Mouse (Mus musculus): ENCODE measurements at regions not wholly inside any gene's neighbourhood (a gene's known extent, or its start where the extent isn't known, plus 50 kb on each side); places are given as distances from the start of the nearest gene placed in this dataset.

GRCm38 (mm10) chr15:51392449-51393405 is 2492.0 kb upstream of the Gm7489 start:
- DNase-seq (ENCODE audit: low spot score in 2 of 2), result no peak

GRCm38 (mm10) chr15:51395961-51396360 is 2488.7 kb upstream of the Gm7489 start:
- DNase-seq (ENCODE audit: low spot score in 2 of 2), result no peak

GRCm38 (mm10) chr15:51403581-51403980 is 2481.1 kb upstream of the Gm7489 start:
- no peak for DNase-seq (ENCODE audit: low spot score in 2 of 2)

DNA sequence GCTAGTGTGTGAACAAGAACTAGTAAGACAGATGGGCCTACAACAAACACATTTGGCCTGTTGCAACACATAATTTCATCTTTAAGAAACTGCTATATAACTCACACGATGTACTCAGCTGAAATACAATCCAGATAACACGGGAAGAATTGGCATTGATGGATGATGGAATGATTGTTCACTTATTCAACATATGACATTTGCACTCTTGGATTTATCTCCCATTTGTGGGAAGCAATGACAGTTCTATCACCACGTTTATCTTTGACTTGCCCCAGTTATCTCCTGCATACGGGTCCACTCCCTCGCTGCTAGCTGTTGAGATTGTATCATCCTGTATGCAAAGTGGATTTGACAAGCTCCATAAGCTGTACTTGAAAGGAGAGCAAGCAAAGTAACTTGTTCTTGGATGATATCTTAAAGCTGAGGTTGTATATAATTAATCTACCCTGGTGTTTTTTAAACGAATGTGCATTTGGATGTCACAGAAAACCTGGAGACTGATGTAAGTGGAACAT is 2474.9 kb upstream of the Gm7489 start:
- no peak for DNase-seq (ENCODE audit: low spot score in 2 of 2)

GRCm38 (mm10) chr15:51411966-51412365 is 2472.7 kb upstream of the Gm7489 start:
- DNase-seq (ENCODE audit: low spot score in 2 of 2), result no peak

DNA sequence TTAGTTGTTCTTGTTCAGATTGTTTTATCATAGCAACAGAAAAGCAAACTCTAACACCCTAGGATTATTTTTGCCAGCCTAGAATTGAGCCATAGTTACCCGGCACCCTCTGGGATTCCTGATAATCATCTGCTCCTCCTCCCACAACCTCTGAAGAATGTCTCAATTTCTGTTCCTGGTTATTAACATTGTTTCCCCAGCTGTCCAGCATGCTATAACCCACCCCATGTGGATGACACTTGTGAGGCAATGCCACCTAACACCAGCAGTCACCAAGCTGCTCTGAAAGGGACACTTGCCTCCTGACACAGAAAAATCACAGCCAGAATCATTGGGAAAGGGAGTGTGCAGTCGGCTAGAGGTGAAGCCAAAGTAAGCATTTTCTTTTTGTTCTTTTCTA is 2442.1 kb upstream of the Gm7489 start:
- DNase-seq (ENCODE audit: low spot score in 2 of 2), result no peak

- no peak for DNase-seq (ENCODE audit: low spot score in 2 of 2)
These were observed 2414.8 kb upstream of the Gm7489 start for GRCm38 (mm10) chr15:51469895-51470294.

GRCm38 (mm10) chr15:51471143-51471542 is 2413.6 kb upstream of the Gm7489 start:
- DNase-seq (ENCODE audit: low spot score in 2 of 2), result no peak

DNA sequence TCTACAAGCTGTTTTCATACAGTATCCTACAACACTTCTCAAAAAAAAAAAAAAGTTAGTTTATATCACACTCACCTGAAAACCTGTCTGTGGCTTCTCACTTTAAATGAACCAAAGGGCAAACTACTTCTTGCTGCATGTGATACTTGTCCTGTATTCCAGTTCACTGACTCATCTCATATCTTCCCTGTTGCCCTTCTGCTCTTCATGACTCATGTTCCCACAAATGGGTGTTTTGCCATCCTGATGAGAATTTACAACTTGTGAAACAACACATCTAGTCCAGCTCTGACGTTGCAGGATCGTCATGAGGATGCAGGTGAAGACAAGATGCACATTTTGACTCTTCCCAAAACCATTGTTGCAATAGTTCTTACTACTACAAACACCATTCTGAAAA is 2412.7 kb upstream of the Gm7489 start:
- DNase-seq (ENCODE audit: low spot score in 2 of 2), result no peak

GRCm38 (mm10) chr15:51481856-51482255 is 2402.8 kb upstream of the Gm7489 start:
- DNase-seq (ENCODE audit: low spot score in 2 of 2), result no peak

GRCm38 (mm10) chr15:51484207-51484606 is 2400.5 kb upstream of the Gm7489 start:
- no peak for DNase-seq (ENCODE audit: low spot score in 2 of 2)

- no peak for DNase-seq (ENCODE audit: low spot score in 2 of 2)
These were observed 2399.2 kb upstream of the Gm7489 start for GRCm38 (mm10) chr15:51485554-51485953.

GRCm38 (mm10) chr15:51502058-51502741 is 2382.5 kb upstream of the Gm7489 start:
- DNase-seq (ENCODE audit: low spot score in 2 of 2), result no peak

DNA sequence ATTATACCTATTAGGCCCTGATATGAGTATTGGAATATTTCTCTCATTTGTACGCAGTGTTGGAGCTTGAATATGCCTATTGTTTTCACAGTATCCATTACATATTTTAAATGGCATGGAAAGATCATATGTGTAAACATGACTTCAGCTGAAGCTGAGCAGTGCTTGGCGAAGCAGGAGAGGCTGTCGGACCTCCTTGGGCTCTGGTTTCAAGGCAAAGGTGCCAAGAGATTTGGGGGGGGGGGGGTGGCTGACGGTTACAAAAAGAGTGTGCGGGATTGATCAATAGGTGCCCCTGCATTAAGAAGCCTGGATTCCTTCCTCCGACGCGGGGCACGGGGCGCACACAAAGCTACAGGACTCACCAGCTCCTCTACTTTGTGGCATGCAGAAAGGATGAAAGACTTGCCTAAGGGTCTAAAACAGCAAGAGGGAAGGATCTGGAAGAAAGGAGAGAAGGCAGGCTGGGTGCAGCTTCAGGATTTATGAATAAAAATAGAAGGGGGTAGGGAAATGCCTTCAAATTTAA is 2381.9 kb upstream of the Gm7489 start:
- no peak for DNase-seq (ENCODE audit: low spot score in 2 of 2)

DNA sequence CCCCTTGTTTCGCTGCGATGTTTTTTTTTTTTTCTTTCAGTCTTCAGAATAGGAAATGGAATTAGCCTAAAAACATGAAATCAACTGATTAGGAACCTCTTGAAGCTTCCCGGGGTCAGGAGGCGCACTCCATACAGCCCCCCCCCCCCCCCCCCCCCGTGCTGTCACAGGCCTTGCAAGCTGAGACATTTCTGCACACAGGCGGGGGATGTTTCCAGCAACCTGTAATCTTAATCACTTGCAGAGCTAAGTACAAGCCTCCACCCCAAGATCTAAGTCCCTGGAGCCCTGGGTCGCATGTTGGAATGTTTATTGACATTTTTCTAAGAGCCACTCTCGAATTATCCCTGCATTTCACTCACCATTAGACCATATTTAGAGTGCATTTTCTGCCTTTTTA is 2381.4 kb upstream of the Gm7489 start:
- DNase-seq (ENCODE audit: low spot score in 2 of 2), result no peak

DNA sequence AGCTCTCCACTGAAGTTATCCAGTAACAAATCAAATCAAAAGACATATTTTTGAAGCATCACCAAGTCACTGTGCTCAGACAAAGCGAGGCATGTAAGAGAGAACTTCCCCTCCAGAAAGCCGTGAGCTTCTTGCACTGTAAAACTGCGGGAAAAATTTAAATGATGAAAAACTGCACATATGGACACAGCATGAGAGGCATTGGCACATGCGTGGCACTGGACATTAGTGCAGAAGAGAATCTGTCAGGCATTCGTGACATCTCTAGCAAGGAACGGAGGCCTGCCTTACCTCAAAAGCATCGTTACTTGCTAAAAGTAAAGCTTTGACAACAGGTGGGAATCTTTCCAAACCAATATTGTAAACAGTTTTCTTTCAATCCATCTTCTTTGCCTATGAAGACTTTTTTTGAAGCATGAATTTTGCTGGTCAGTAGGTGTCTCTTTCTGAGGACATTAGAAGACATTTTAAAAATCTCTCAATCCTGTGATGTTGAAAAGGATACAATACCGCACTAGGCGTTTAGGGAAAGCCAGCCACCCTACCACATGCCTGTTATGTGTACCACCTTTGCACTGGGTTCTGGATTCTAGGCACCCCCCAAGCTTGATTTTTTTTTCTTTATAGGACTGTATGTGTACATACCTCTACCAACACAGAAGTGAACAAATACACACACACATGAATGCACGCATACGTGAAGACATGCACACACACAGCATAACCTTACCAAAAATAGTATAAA is 2380.5 kb upstream of the Gm7489 start:
- no peak for DNase-seq (ENCODE audit: low spot score in 2 of 2)

GRCm38 (mm10) chr15:51504789-51505188 is 2379.9 kb upstream of the Gm7489 start:
- DNase-seq (ENCODE audit: low spot score in 2 of 2), result no peak

- DNase-seq (ENCODE audit: low spot score in 2 of 2), result no peak
These were observed 2377.6 kb upstream of the Gm7489 start for GRCm38 (mm10) chr15:51507126-51507525.

GRCm38 (mm10) chr15:51511319-51511718 is 2373.4 kb upstream of the Gm7489 start:
- no peak for DNase-seq (ENCODE audit: low spot score in 2 of 2)

- no peak for DNase-seq (ENCODE audit: low spot score in 2 of 2)
These were observed 2348.4 kb upstream of the Gm7489 start for GRCm38 (mm10) chr15:51536317-51536716.

DNA sequence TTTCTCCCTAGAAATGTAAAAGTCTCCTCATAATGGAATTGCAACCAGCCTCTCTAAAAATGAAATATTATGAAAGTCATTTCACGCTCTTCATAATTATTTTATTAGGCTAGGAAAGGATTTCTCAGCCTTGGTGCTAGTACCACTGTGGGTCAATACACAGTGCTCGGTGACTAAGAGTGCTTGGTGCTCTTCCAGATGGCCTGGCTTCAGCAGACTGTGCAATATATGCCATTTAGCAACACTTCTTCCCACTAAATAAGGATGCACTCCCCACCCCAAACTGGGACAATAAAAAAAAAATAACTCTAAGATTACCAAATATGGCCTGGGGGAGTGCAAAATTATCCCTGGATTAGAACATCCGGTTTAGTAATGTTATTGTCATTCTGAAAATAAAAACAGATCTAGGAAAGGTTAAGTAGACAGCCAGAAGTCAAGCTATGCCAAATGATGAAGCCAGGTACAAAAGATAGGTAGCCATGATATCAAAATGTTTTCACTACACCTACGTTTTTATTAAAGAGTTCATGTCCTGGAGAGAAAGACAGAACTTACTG is 2333.4 kb upstream of the Gm7489 start:
- DNase-seq (ENCODE audit: low spot score in 2 of 2), result no peak

Measured in urinary bladder, adult 18-20 months (tissue).